Mouse (Mus musculus): ENCODE measurements around the gene Coq9. TPM values are rescaled to one million over a fixed set of nuclear protein-coding genes. Genes with fewer than 3 reads are reported as not detected.

Gene Coq9
- 10 to 100 TPM; 84.8 to 86.5 TPM for total RNA-seq (2021)

DNA sequence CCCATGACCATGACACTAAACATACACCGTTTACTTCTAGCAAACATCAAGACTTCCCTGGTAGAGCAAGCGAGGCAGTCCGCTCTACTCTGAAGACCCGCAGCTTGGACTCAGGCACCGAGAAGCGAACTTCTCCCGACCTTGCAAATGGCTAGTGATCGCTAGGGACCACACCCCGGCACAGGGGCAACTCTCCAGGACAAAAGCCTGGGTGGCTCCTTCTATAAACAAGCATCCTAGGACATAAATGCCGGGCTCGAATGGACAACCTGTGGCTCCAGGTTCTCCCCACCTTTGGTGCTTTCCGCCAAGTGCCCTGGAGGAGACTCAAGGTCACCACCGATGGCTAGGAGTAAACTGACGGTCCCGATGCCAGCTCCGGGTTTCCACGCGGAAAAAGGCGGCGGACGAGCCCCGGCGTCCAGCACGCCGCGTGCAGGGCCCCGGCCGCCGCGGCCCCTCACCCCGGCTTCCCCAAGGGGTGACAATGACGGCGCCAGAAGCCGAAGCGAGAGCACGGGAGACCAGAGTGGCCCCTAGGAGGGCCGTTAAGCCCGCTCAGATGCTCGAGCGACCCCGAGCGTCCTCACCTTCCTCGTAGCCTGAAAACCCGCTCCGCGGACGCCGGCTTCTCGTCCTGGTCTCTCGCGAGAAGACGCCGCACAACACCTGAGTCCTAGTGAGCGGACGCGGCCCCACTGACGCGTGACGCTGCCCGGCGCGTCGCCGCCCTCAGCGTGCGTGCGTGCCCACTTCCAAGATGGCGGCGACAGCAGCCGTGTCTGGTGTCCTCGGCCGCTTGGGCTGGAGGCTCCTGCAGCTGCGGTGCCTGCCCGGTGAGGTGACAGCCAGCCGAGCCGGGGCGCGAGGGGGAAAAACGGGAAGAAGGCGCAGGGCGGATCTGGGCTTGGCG is at the start of gene Coq9, which contains the start of gene Ciapin1:
TSS of gene Coq9 (plus strand) at position 660 of the 913 bp plus-strand sequence.
TSS of gene Ciapin1 (minus strand) at position 697 of the 913 bp plus-strand sequence.
- DNase-seq, result peak; percentile 90 to 94

GRCm38 (mm10) chr8:94789256-94789955 is 48.7 kb upstream of the Coq9 start:
- no peak for DNase-seq

DNA sequence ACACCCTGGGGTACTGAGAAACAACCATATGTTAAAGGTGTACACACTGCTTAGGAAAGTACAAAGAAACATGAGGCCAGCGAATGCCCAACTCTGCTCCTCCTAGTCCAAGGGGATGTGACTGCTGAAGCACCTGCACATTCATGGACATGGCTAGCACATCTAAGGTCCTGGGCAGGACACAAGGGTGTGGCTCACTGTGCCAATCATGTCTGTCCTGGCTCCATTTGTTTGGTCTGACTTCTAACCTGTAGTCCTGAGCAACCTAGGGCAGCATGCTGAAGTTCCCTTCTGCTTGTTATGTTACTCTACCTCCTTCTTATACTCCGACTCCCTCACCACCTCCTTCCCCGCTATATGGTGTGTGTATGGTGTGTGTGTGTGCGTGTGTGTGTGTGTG is 43.8 kb upstream of the Coq9 start:
- DNase-seq, result no peak

- no peak for DNase-seq
Measured at GRCm38 (mm10) chr8:94794782-94795181, 43.3 kb upstream of the Coq9 start.

DNA sequence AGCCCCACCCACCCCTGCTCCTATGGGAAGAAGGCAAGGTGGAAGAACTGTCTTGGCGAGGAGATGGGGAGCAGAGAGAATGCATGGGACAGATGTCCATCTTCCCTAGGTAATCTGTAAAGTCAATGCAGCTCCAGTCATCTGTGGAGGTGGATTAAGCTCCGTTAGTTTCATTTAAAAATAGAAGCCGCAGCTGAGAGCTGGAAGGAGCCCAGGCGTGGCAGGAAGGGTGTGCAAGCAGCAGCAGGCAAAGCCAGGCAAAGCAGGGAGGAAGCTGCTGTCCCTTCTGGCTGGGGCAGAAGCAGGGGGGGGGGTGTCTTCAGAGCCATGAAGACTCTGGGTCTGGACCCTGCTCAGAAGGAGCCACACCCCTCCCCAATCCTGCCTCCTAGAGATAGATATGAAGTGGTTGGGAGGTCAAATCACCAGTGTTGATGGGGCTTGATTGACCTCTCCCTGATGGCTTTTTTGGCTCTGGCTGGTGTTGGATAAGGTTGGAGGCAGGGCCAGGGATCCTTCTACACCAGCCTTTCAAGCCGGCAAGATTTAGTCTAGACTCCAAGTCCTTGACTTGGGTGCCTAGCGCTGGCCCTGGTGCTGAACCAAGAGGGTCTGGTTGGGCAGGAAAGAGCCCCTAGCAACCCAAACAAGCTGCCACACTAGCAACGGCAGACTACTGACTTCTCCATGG is 37.7 kb upstream of the Coq9 start:
- no peak for DNase-seq

- DNase-seq, result no peak
Measured at GRCm38 (mm10) chr8:94801293-94802095, 36.6 kb upstream of the Coq9 start.

- no peak for DNase-seq
Measured at GRCm38 (mm10) chr8:94802375-94802774, 35.7 kb upstream of the Coq9 start.

DNA sequence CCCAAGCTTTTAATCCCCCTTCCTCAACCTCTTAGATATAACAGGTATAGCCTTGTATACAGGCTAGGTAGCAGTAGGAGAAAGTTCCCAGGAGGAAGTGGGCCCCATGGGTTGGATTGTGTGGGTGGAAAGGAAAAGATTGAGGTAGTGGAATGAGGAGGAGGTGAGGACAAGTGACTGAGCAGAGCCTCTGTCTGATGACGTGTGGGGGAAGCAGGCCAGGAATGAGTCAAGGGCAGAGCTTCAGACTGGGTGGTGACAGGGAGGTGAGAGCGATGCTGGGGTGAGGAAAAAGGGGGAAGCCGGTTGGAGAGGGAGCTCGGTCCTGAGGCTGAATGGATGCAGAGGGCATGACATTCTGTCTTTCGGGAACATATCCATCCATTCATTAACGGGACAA is 34.6 kb upstream of the Coq9 start:
- DNase-seq, result no peak

- DNase-seq, result no peak
Measured at GRCm38 (mm10) chr8:94804546-94805340, 33.4 kb upstream of the Coq9 start.

- no peak for DNase-seq
Measured at GRCm38 (mm10) chr8:94805811-94806210, 32.3 kb upstream of the Coq9 start.

DNA sequence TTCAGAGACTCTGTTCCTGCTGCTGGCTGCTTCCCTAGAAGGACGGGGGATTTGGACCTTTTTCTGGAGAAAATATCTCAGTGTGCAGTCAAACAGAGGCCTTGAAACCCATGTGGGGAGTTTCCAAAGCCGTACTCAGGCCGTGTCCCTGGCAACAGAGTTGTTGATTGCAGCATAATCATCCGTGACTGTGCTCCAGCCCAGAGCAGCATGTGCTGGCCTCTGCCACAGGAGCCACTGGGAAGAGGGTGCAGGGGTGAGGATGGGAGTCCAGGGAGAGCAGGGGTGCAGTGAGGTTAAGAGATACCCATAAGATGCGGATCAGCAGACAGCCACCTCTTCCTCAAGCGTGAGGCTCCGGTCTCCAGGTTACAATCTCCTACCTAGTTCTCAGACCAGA is 30.6 kb upstream of the Coq9 start:
- no peak for DNase-seq

GRCm38 (mm10) chr8:94808372-94808771 is 29.7 kb upstream of the Coq9 start:
- DNase-seq, result no peak

GRCm38 (mm10) chr8:94810153-94810552 is 28.0 kb upstream of the Coq9 start, which contains the start of gene Ccl17:
Gene Ccl17 (plus strand): TSS chr8:94810453.
- DNase-seq, result no peak

GRCm38 (mm10) chr8:94810855-94811254 is 27.3 kb upstream of the Coq9 start:
- no peak for DNase-seq

- DNase-seq, result no peak
Measured at GRCm38 (mm10) chr8:94811654-94812053, 26.5 kb upstream of the Coq9 start.

DNA sequence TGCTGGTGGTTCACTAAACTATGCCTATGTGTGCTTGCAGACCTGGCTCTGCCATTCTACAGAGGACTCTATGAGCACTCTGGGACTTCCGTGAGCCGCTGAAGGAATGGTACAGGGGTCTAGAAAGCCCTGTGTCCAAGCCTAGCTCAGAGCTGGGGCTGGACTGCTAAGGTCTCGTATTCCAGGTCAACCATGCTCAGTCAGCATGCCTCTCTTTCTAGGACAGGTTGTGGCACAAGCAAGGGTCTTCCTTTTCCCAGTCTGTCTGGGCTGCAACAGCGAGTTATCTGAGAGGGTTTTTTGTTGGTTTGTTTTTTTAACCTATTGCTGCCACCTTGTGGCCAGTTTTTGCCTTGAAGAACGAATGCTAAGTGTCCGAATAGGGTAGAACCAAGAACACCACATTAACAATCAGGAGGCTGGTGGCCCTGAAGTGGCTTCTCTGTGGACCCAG is 25.4 kb upstream of the Coq9 start:
- DNase-seq, result peak; percentile 80 to 86

DNA sequence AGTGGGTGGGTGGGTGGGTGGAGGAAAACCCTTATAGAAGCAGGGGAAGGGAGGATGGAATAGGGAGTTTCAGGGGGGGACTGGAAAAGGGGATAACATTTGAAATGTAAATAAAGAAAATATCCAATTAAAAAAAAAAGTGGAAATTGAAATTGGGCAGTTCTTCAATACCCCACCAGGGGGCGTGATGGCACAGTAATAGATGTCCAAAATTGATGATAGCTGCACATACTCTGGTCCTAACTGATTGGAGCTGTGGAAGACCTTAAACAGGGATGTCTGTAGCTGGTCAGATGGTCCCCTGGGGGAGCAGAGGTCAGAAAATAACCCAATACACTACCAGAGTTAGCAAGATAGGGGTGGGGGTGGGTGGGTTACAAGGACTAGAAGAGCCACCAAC is 23.6 kb upstream of the Coq9 start:
- no peak for DNase-seq

DNA sequence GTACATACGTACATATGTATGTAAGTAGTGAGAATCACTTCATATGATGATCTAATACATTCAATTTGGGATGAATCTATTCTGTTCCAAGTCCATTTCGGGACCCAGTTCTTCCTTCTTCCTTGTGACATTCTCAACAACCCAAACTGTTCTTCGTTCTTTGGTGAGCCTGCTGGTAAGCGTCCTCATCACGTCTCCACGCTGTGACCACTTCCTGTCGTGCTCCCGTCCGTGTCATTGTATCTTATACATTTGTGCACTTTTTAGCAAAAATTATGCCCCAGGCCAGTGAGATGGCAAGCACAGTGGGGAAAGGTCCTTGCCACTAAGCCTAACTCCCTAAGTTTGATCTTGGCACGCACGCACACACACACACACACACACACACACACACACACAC is 20.2 kb upstream of the Coq9 start:
- DNase-seq, result no peak

GRCm38 (mm10) chr8:94819671-94820179 is 18.4 kb upstream of the Coq9 start:
- DNase-seq, result no peak

GRCm38 (mm10) chr8:94820553-94820952 is 17.6 kb upstream of the Coq9 start:
- DNase-seq, result no peak

DNA sequence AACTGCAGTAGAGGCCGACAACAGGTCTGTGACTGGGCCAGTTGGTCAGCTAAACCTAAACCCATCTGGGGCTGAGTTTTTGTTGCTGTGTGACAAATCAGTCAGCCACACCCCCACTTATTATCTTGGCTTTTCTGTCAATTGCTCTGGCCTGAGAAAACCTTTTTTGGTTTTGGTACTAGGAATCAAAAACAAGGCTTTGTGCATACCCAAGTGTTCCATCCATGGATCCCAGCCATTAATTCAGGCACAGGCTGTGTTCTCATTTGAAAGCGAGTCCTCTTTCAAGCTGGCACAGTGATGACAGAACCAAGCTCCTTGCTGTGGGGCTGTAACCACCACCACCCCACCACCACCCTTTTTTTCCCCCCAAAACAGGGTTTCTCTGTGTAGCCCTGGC is 16.7 kb upstream of the Coq9 start:
- no peak for DNase-seq

All from layer of hippocampus, postnatal 36 days (tissue).